Mouse (Mus musculus) cerebellum, adult 8-10 months (tissue): ENCODE measurements at regions not wholly inside any gene's neighbourhood (a gene's known extent, or its start where the extent isn't known, plus 50 kb on each side); places are given as distances from the start of the nearest gene placed in this dataset.

Experiments
- DNase-seq: peaks from one replicate; pipeline ENCODE4 v3.0.0; 2022

DNA sequence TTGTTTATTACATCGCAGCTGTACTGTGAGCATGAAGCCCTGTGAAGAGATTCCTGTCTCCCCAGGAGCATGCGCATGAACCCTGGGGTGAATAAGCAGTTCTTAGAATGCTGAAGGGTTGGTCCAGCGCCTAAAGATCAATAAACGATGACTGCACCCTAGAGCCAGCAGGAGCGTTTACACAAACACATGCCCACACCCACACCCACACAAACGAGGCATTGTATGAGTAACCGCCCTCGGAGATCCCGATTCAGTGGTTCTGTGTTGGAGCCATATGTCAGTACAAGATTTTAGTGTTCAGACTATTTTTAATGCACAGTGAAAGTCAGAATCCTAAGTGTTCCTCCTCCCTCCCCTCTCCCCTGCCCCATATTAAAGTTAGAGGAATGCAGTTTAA, 57.3 kb downstream of the Edn1 start:
- no peak for DNase-seq

DNA sequence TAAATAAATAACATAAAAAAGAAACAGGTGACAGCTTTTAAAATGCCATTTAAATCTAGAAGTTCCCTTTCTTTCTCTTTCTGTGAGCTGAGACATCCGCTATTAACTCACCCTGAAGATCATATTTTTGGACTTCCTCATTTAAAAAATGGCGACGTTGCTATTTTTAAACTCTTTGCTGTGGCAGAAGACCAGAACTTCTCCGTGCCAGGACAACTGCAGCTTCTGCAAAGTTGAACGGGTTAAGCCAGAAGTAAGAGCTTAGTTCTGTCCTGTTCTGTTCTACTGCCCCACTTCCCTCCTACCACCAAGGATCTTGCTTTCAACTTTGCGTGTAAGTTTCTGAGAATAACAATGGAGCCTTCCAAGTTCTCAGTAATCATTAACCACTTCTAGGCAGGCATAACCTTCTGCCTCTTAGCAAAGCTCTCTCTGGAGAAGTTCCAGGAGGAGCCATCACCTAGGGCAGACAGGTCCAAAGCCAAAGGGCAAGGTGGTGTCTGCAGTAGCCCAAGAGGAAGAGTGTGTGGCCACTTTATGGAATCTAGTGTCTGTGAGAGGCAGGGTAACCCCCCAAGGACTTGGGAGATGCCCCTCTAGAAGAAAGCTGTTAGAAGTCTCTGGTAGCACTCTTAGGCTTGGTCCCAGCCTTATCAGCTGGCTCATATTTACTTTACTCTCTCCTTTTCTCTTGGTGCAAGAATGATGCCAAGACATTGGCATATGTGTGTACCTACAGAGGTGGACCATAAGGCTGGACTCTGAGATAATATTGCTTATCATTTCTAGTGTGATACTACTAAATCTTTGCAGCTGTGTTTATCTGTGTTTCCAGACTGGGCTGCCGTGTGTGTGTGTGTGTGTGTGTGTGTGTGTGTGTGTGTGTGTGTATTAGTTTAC, 66.6 kb downstream of the Edn1 start:
- DNase-seq = no peak

- no peak for DNase-seq
Measured at GRCm38 (mm10) chr13:42369826-42370225, 68.5 kb downstream of the Edn1 start.

- DNase-seq = no peak
Measured at GRCm38 (mm10) chr13:42372201-42372600, 70.9 kb downstream of the Edn1 start.

DNA sequence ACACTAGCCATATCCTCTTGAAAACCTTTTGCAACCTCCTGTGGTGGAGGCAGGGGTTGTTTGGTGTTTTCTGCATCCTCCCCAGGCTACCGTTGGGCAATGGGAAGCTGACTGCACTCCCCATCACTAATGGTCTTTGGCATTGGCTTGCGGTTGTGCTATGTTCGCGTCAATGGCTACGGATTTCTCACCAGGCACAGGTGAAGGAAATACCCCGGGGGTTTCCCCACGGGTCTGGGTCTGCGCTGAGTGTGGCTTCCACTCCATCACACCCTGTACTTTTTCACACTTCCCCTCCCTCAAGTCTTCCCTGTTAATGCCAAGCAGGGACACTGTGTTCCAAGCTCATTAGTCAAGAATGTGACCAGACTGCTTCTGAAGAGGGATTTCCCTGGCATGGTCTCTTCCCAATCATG, 72.9 kb downstream of the Edn1 start:
- no peak for DNase-seq

DNA sequence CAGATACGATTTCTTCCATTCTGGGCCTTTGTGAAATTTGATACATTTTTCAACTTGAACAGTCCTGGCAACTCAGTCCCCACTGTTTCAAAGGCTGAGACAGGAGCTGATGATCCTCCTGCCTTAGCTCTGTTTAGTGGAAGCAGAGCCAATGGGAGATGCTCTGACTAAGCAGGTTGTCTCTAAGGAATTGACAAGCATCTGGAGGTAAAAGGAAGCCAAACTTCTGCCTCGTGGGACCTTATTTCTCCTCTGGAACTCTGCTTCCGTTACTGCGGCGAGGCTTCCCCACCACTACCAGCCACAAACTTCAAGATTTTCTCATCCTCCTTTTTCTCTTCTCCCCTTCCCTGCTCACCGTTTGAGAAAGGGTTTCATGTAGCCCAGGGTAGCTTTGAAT, 78.4 kb downstream of the Edn1 start:
- DNase-seq = no peak

DNA sequence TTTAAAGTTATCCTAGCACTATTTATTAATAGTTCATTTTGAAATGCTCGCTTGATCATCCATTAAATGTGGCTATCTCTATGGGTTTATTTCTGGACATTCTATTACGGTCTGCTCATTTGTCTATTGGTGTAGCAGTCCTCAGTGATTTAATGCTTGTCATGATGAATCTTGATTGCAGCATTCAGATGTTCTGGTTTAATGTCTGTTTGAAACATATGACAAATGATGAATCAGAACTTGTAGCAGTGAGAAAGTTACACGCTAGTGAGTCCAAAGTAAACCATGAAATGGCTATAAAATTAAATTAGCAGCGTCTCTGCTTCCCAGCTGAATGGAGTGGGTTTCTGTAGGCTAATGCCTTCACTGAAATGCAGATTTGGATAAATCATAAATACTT, 81.8 kb downstream of the Edn1 start:
- DNase-seq = no peak

GRCm38 (mm10) chr13:42390389-42390788, 89.1 kb downstream of the Edn1 start:
- DNase-seq = no peak

- DNase-seq = no peak
Measured at GRCm38 (mm10) chr13:42391330-42392005, 90.2 kb downstream of the Edn1 start.

GRCm38 (mm10) chr13:42392701-42393100, 91.4 kb downstream of the Edn1 start:
- no peak for DNase-seq

GRCm38 (mm10) chr13:42394572-42394971, 93.3 kb downstream of the Edn1 start:
- no peak for DNase-seq

DNA sequence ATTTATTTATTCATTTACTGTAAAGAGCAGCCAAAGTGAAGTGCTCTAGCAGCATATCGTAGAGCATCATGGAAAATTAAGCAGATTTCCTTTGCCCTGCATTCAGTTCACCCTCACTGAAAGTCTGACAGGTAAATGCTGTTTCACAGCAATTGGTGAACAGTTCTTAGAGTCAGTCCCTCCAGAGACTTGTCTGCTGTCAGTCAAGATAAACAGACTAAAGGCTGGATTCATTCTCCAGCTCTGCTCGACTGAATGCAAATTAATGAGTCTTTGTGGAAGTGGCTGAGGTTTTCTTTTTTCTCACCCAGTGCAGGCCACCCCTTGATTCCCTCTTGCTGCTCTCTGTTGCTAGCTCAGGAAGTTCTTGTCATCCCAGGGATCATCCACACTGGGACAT, 100.2 kb downstream of the Edn1 start:
- no peak for DNase-seq

GRCm38 (mm10) chr13:42403231-42404020, 102.2 kb downstream of the Edn1 start:
- DNase-seq = peak; percentile 6

- no peak for DNase-seq
Measured at GRCm38 (mm10) chr13:42412652-42413282, 111.5 kb downstream of the Edn1 start.

GRCm38 (mm10) chr13:42446921-42447320, 145.6 kb downstream of the Edn1 start:
- DNase-seq = no peak

GRCm38 (mm10) chr13:42453665-42454064, 152.4 kb downstream of the Edn1 start:
- no peak for DNase-seq

GRCm38 (mm10) chr13:42459892-42460291, 158.6 kb downstream of the Edn1 start:
- no peak for DNase-seq

- DNase-seq = no peak
Measured at GRCm38 (mm10) chr13:42478825-42479224, 177.5 kb downstream of the Edn1 start.

GRCm38 (mm10) chr13:42490956-42491680, 189.3 kb upstream of the Phactr1 start:
- no peak for DNase-seq

DNA sequence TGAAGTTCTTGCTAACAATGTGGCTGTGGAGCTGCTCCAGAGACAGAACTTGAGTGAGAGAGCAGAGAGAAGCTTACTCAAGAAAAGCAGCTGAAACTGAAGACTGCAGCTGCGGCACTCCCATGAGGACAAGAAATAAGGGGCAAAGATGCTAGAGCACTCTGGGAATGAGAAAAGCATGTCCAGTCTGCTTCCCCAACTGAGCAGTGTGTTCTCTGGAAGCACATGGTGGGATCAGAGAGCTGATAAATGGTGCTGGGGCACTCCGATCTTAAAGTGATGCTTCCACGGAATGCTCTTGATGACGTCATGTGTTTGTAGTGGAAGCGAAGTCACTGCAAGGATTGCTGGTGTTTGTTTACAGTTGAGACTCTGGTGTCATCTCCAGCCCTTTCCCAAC, 186.1 kb upstream of the Phactr1 start:
- no peak for DNase-seq

DNA sequence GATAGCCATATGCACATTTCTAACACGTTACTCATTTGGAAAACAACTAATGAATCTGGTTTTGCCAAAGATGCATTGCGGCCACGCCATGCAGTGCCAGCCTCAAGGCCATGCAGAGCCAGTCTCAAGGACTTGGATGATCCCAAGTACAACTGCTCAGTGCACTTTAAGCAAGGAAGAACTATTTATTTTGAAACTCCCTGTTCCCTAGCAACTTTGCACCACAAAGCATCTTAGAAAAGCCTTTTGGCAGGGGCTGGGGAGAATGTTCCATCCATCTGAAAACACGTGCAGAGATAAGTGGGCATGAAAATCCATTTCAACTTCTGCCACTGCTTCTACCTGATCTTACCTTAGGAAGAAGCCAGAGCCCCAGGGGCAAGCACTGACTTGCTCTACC, 182.1 kb upstream of the Phactr1 start:
- no peak for DNase-seq

- no peak for DNase-seq
Measured at GRCm38 (mm10) chr13:42507535-42507934, 172.9 kb upstream of the Phactr1 start.
